Comparison of ENCODE assay signal across 20 mouse cellular contexts in genomic region chr7:67681078-67681477, GRCm38 (mm10).
"Had no signal": no experiment of that assay in that cellular context is flagged by ENCODE, and none has a peak within 500 bp of the region (broad histone marks: within the 10 kb centered on the region; RNA-seq: fewer than 3 reads in every experiment).

No protein-coding gene starts in this region.

- DNase-seq: kidney, adult 18-20 months; kidney, adult 9 months; kidney, postnatal 10 days; layer of hippocampus, adult 9-11 months; liver, embryonic 13.5 days; lung, adult 2 months; lung, postnatal 14 days; lung, postnatal 4 days; midbrain, embryonic 14.5 days; right cerebral cortex, adult 18-20 months; right cerebral cortex, postnatal 14 days; right cerebral cortex, postnatal 4 days; thymus, adult 2 months; thymus, postnatal 14 days; thymus, postnatal 4 days had no signal

- H3K36me3 ChIP-seq: neural tube, embryonic 15.5 days had no signal

- H3K9me3 ChIP-seq: liver, embryonic 13.5 days; neural tube, embryonic 12.5 days; neural tube, embryonic 15.5 days had no signal

- H3K27ac ChIP-seq: layer of hippocampus, adult 2 months; liver, embryonic 13.5 days; neural tube, embryonic 12.5 days; neural tube, embryonic 15.5 days had no signal

- H3K4me1 ChIP-seq: liver, embryonic 13.5 days; neural tube, embryonic 12.5 days; neural tube, embryonic 15.5 days had no signal

- H3K27me3 ChIP-seq: liver, embryonic 13.5 days; neural tube, embryonic 12.5 days; neural tube, embryonic 15.5 days had no signal

- ATAC-seq: inflammation-experienced regulatory T-cells, adult 6 months had no signal

- H3K9ac ChIP-seq: liver, embryonic 13.5 days; neural tube, embryonic 12.5 days; neural tube, embryonic 15.5 days had no signal

- H3K4me2 ChIP-seq: liver, embryonic 13.5 days; midbrain, embryonic 11.5 days; neural tube, embryonic 12.5 days; neural tube, embryonic 15.5 days had no signal

- H3K4me3 ChIP-seq: layer of hippocampus, adult 2 months; liver, embryonic 13.5 days; neural tube, embryonic 12.5 days; neural tube, embryonic 15.5 days had no signal
